Mouse (Mus musculus): ENCODE measurements around the gene Fam107a. TPM values are rescaled to one million over a fixed set of nuclear protein-coding genes. Genes with fewer than 3 reads are reported as not detected.

Fam107a gene
- polyA plus RNA-seq, 1 experiment from 2014 or later, result 0.43 TPM

GRCm38 (mm10) chr14:8332314-8333252, 14.8 kb upstream of the Fam107a start:
- no peak for ATAC-seq (ENCODE audit: low FRiP score)
- 84% methylated on average over 11 of the region's 11 CpGs for WGBS
- no peaks in the 10 kb centered on the region for H3K9me3 ChIP-seq

GRCm38 (mm10) chr14:8331307-8331905, 13.6 kb upstream of the Fam107a start:
- no peak for ATAC-seq (ENCODE audit: low FRiP score)
- Histone ChIP-seq H3K4me1 (peaks cover 23% of the 10 kb centered on the region), H3K9me3 (no peaks in the 10 kb centered on the region), H3K36me3 (replicated peaks) (no peaks in the 10 kb centered on the region), H3K27me3 (no peaks in the 10 kb centered on the region), H3K4me2 (no peak overlapping the region), H3K4me3 (replicated peaks) (no peak overlapping the region), H3K9ac (no peak overlapping the region), H3K27ac (no peak overlapping the region)
- WGBS, result 81% methylated on average over 14 of the region's 14 CpGs

More at GRCm38 (mm10) chr14:8332314-8333252, 14.8 kb upstream of the Fam107a start:
- H3K27me3 ChIP-seq, result no peaks in the 10 kb centered on the region
- H3K36me3 ChIP-seq (replicated peaks), result no peaks in the 10 kb centered on the region
- no peak overlapping the region for H3K27ac ChIP-seq
- H3K4me2 ChIP-seq, result no peak overlapping the region
- H3K4me1 ChIP-seq, result peaks cover 19% of the 10 kb centered on the region
- no peak overlapping the region for H3K9ac ChIP-seq
- no peak overlapping the region for H3K4me3 ChIP-seq (replicated peaks)

- WGBS, result 74% methylated on average over 6 of the region's 6 CpGs
- Histone ChIP-seq H3K4me3 (replicated peaks) (no peak overlapping the region), H3K27me3 (no peaks in the 10 kb centered on the region), H3K27ac (no peak overlapping the region), H3K4me1 (peaks cover 23% of the 10 kb centered on the region), H3K36me3 (replicated peaks) (no peaks in the 10 kb centered on the region), H3K4me2 (no peak overlapping the region), H3K9me3 (no peaks in the 10 kb centered on the region), H3K9ac (no peak overlapping the region)
- ATAC-seq (ENCODE audit: low FRiP score), result no peak
Measured at GRCm38 (mm10) chr14:8330390-8330789, 12.6 kb upstream of the Fam107a start.

- WGBS, result 26% methylated on average over 4 of the region's 4 CpGs
- H3K27ac ChIP-seq, result peak overlapping the region; percentile 37
- peak; percentile 66; the same call in 1 of the 2 replicates for ATAC-seq (ENCODE audit: low FRiP score)
Measured at GRCm38 (mm10) chr14:8329552-8329951, 11.7 kb upstream of the Fam107a start.

GRCm38 (mm10) chr14:8327371-8327770, 9.5 kb upstream of the Fam107a start:
- Histone ChIP-seq H3K36me3 (replicated peaks) (no peaks in the 10 kb centered on the region), H3K27me3 (no peaks in the 10 kb centered on the region), H3K4me3 (replicated peaks) (no peak overlapping the region), H3K4me2 (no peak overlapping the region), H3K27ac (no peak overlapping the region), H3K9ac (no peak overlapping the region), H3K9me3 (no peaks in the 10 kb centered on the region), H3K4me1 (peaks cover 19% of the 10 kb centered on the region)
- 28% methylated on average over 1 of the region's 1 CpGs for WGBS
- no peak for ATAC-seq (ENCODE audit: low FRiP score)

More at GRCm38 (mm10) chr14:8329552-8329951, 11.7 kb upstream of the Fam107a start:
- H3K9me3 ChIP-seq, result no peaks in the 10 kb centered on the region
- H3K27me3 ChIP-seq, result no peaks in the 10 kb centered on the region
- no peak overlapping the region for H3K4me2 ChIP-seq
- no peaks in the 10 kb centered on the region for H3K36me3 ChIP-seq (replicated peaks)
- H3K9ac ChIP-seq, result no peak overlapping the region
- peaks cover 23% of the 10 kb centered on the region for H3K4me1 ChIP-seq
- H3K4me3 ChIP-seq (replicated peaks), result no peak overlapping the region

GRCm38 (mm10) chr14:8326961-8327360, 9.1 kb upstream of the Fam107a start:
- Histone ChIP-seq H3K9ac (no peak overlapping the region), H3K4me1 (peaks cover 19% of the 10 kb centered on the region), H3K27ac (no peak overlapping the region), H3K4me3 (replicated peaks) (no peak overlapping the region), H3K9me3 (no peaks in the 10 kb centered on the region), H3K36me3 (replicated peaks) (no peaks in the 10 kb centered on the region), H3K27me3 (no peaks in the 10 kb centered on the region), H3K4me2 (no peak overlapping the region)
- no peak for ATAC-seq (ENCODE audit: low FRiP score)

- H3K36me3 ChIP-seq (replicated peaks), result no peaks in the 10 kb centered on the region
- no peaks in the 10 kb centered on the region for H3K27me3 ChIP-seq
- no peak overlapping the region for H3K9ac ChIP-seq
- no peak overlapping the region for H3K27ac ChIP-seq
- H3K4me3 ChIP-seq (replicated peaks), result no peak overlapping the region
- H3K4me2 ChIP-seq, result no peak overlapping the region
- ATAC-seq (ENCODE audit: low FRiP score), result no peak
- WGBS, result 77% methylated on average over 4 of the region's 4 CpGs
- peaks cover 16% of the 10 kb centered on the region for H3K4me1 ChIP-seq
- H3K9me3 ChIP-seq, result no peaks in the 10 kb centered on the region
Measured at GRCm38 (mm10) chr14:8325746-8326145, 7.9 kb upstream of the Fam107a start.

- 77% methylated on average over 3 of the region's 3 CpGs for whole genome bisulfite sequencing
- ATAC-seq (ENCODE audit: low FRiP score), result no peak
- H3K27ac ChIP-seq, result no peak overlapping the region
- H3K9ac ChIP-seq, result no peak overlapping the region
- H3K4me1 ChIP-seq, result peaks cover 20% of the 10 kb centered on the region
- no peak overlapping the region for H3K4me2 ChIP-seq
- H3K27me3 ChIP-seq, result peaks cover 37% of the 10 kb centered on the region
- H3K4me3 ChIP-seq (replicated peaks), result no peak overlapping the region
- no peaks in the 10 kb centered on the region for H3K9me3 ChIP-seq
- H3K36me3 ChIP-seq (replicated peaks), result no peaks in the 10 kb centered on the region
Measured at GRCm38 (mm10) chr14:8320528-8320927, 2.7 kb upstream of the Fam107a start.

- Histone ChIP-seq H3K27me3 (peaks cover 47% of the 10 kb centered on the region), H3K36me3 (replicated peaks) (no peaks in the 10 kb centered on the region), H3K4me1 (peaks cover 21% of the 10 kb centered on the region), H3K9ac (0 out of 2 replicates have a peak overlapping the region, but pooled peaks have one; percentile 26), H3K9me3 (no peaks in the 10 kb centered on the region), H3K27ac (no peak overlapping the region), H3K4me3 (replicated peaks) (peak overlapping the region; percentile 26), H3K4me2 (peak overlapping the region; percentile 49)
- 1% methylated on average over 23 of the region's 23 CpGs for WGBS
- ATAC-seq (ENCODE audit: low FRiP score), result peak; percentile 69
Measured at GRCm38 (mm10) chr14:8316366-8317193, 1.2 kb downstream of the Fam107a start.

- no peaks in the 10 kb centered on the region for H3K36me3 ChIP-seq (replicated peaks)
- peaks cover 47% of the 10 kb centered on the region for H3K27me3 ChIP-seq
- H3K27ac ChIP-seq, result no peak overlapping the region
- peaks cover 22% of the 10 kb centered on the region for H3K4me1 ChIP-seq
- no peak for ATAC-seq (ENCODE audit: low FRiP score)
- H3K4me3 ChIP-seq (replicated peaks), result no peak overlapping the region
- no peak overlapping the region for H3K4me2 ChIP-seq
- H3K9ac ChIP-seq, result no peak overlapping the region
- 87% methylated on average over 6 of the region's 6 CpGs for WGBS
- H3K9me3 ChIP-seq, result no peaks in the 10 kb centered on the region
Measured at GRCm38 (mm10) chr14:8315169-8315568, 2.7 kb downstream of the Fam107a start.

- H3K4me2 ChIP-seq, result no peak overlapping the region
Measured at GRCm38 (mm10) chr14:8314536-8314935, 3.3 kb downstream of the Fam107a start.

GRCm38 (mm10) chr14:8313877-8314276, 3.9 kb downstream of the Fam107a start:
- H3K36me3 ChIP-seq (replicated peaks), result no peaks in the 10 kb centered on the region
- no peak overlapping the region for H3K4me3 ChIP-seq (replicated peaks)
- no peak overlapping the region for H3K27ac ChIP-seq
- H3K9me3 ChIP-seq, result no peaks in the 10 kb centered on the region
- peaks cover 31% of the 10 kb centered on the region for H3K4me1 ChIP-seq
- no peak overlapping the region for H3K9ac ChIP-seq
- H3K27me3 ChIP-seq, result peaks cover 42% of the 10 kb centered on the region
- H3K4me2 ChIP-seq, result no peak overlapping the region
- WGBS, result 43% methylated on average over 7 of the region's 7 CpGs
- ATAC-seq (ENCODE audit: low FRiP score), result no peak

More at GRCm38 (mm10) chr14:8314536-8314935, 3.3 kb downstream of the Fam107a start:
- Histone ChIP-seq H3K36me3 (replicated peaks) (no peaks in the 10 kb centered on the region), H3K9me3 (no peaks in the 10 kb centered on the region), H3K4me3 (replicated peaks) (no peak overlapping the region), H3K27ac (no peak overlapping the region), H3K9ac (no peak overlapping the region), H3K27me3 (peaks cover 47% of the 10 kb centered on the region), H3K4me1 (peaks cover 28% of the 10 kb centered on the region)
- WGBS, result 39% methylated on average over 3 of the region's 3 CpGs
- ATAC-seq (ENCODE audit: low FRiP score), result no peak
